Mouse (Mus musculus) kidney, postnatal 4 days (tissue): Measurements from ENCODE around the gene Gnb5.

Experiments
- DNase-seq, 2 experiments: peaks; one replicate each; pipeline ENCODE4 v3.0.0; 2021; ENCODE audit warnings: mixed read lengths in 2 of 2

Gene Gnb5

DNA sequence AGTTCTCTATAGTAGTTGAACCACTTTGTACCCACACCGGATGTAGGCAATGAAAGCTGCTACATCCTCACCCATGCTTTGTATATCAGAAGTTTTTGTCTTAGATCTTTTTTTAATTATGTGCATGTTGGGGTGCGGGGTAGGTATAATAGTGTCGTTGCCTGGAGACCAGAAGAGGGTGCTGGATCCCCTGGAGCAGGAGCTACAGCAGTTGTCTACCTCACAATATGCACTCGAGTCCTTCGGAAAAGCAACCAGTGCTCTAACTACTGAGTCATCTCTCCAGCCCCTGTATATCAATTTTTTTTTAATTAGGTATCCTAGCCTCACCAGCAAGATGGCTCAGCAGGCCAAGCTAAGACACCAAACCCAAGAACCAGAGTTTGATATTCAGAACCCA is 927 bp downstream of the Gnb5 start:
- DNase-seq, result no peak

DNA sequence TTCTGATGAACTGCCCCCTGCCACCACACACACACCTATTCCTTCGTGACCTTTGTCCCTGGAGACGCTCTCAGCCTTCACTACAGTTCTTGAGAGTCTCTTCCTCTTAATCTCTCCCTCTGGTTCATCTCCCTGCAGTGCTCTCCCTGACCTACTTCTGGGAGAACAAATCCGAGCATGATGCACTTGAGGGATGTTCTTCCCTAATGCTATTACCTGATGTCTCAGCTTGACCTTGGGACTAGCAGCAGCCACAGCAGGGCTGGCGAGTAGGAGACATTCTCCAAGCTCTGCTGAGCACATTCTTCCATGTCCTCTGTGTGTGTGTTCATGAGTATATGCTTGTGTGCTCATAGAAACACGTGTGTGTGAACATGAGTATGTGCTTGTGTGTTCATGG is 2.5 kb downstream of the Gnb5 start:
- DNase-seq, result no peak

DNA sequence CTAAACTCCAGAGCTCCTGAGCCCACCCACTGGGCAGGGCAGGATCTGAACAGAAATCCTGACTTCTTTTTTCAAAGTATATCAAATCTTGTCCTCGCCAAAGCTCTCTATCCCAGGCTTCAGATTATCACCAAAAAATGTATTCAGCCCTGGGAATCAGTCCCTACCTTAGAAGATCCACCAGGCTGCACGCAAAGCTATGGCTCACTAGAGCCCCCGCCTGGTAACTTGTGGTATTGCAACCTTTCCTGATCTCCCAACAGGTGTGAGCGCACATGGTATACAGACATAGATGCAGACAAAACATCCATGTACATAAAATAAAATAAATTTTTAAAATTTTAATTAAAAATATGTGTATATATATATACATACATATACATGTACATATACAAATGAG is 5.9 kb downstream of the Gnb5 start:
- peak; percentile 88 to 90 for DNase-seq

DNA sequence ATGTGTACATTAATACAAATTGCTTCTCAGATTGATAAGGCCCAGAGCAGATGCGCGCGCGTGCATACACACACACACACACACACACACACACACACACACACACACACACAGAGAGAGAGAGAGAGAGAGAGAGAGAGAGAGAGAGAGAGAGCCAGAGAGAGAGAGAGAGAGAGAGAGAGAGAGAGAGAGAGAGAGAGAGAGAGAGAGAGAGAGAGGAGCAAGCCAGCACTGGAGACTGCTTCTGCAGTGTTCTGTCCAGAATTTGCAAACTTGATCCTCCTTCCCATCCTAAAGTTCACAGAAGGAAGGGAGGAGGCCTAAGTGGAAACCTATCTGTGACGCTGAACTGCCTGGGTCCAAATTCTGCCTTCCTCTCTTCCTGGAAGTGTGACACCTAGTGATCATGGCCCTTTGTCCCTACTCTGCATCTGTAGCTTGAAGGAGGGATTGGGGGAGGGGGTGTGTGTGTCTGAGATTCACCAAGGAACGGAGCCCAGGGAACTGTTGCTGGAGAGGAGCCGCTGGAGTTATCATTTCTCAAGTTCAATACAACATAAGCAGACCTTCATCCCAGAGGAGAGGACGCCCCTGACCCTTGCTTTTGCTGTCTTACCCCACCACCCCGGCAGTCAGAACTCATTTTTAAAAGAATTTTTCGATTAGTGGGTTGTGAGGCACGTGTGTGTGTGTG is 7.2 kb downstream of the Gnb5 start:
- peak in 1 of 2 experiments; percentile 14 for DNase-seq

DNA sequence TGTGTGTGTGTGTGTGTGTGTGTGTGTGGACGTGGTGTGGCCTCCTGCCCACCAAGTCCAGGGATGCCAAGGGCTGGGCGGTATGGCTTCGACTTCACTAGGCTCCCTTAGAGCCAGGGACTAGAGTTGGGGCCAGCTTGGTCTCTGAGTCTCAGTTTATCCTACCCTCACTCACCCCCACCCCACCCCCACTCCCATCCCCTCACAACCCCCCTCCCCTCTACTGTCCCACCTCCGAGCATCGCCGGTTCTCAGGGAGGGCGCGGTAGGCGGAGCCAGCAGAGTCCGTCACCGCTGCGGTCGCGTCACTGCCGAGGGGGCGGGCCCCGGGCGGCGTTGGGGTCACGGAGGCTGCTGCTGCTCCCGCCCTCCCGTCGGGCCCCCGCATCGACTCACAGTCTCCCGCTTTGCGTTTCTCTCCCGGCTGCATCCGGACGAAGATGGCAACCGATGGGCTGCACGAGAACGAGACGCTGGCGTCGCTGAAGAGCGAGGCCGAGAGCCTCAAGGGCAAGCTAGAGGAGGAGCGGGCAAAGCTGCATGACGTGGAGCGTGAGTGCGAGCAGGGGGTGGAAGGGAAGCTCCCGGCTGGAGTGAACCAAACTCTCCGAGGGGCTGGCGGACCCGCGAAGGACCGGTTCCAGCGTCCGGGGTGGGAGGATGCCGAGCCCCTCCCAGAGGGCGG is 7.9 kb downstream of the Gnb5 start:
- peak; percentile 86 to 89 for DNase-seq

DNA sequence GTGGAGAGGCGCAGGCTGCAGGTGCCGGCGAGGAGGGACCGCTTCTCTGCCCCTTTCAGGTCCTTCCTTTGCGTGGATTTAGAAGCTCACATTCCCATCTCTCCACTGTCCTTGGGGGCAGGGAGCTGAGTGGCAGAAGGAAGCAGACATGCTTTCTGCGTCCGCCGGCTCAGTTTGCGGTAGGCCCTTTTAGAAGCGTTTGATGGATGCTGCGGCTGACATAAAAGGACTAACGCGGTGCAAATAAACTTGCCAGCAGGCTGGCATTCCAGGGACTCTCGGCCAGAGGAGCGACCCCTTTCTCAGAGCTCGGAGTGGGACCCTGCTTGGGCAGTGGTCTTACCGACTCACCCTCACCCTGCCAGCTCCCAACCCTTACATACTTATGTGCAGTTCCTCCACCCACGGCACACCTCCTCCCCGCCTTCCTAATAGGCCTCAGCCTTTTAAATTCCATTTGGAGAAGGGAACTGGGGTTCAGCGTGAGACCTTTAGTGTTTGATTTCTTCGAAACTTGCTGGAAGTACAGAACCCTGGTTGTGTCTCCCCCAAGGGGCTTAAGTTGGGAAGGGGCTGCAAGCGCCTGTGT is 8.5 kb downstream of the Gnb5 start:
- no peak for DNase-seq

DNA sequence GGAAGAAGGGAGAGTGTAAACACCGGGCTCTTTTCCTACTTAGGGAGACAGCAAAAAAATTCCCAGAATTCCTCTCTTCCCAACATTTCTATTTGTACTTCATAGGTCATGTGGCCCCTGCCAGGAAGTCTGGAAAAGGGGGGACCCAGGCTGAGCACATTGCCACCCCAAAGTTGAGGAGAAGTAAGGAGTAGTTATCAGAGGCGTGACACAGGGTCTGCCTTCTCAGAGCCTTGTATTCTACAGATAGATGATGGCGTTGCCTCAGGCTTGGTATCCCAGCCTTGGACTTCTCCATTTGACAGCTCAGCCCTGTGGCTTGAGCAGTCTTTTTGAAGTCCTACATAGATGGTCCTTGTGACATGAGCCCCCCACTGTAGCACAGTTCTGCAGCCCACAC is 9.2 kb downstream of the Gnb5 start:
- no peak for DNase-seq

DNA sequence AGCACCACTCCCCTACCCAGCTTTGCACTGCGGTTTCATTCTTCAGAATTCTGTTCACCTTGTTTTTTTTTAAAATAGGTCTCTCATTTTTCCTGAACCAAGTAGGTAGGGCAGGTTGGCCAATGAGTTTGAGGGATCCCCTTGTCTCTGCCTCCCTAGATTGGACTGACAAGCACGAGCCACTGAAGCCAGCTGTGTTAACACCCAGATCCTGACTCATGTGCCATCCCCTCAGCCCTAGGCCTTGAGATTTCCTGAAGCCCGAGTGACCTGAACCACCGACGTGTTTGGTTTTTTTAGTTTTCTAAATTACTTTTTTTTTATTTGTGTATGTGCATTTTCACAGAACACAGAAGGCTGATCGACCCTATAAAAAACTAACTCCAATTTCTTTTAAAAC is 10.7 kb downstream of the Gnb5 start:
- no peak for DNase-seq

DNA sequence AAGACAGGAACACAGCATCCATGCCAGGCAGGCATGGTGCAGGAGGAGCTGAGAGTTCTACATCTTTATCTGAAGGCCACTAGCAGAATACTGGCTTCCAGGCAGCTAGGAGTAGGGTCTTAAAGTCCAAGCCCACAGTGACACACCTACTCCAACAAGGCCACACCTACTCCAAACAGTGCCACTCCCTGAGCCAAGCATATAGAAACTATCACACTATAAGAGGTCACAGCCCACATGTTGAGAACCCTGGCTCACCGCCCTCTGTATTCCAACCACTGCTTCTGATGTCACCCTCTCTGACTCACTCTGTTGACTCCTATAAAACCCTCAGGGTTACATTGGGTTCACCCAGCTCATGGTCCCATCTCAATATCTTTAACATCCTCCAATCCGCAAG is 12.1 kb downstream of the Gnb5 start:
- DNase-seq, result no peak

DNA sequence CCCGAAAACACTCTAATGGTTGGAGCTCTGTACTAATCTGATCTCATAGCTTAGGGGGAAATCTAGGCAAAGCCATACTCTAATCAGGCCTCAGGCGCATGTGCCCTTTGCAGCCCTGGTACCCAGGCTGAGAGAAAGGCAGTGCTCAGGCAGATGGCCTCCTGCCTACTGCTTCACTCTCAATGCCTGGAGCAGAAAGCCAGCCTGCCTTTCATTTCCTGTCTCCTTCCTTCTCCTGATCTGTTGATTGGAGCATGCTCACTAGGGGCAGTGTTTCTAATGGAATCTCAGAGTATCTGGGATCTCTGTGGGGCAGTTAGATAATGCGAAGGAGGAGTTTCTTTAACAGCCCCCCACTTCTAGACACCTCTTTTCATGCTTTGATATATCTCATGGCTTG is 13.3 kb downstream of the Gnb5 start:
- no peak for DNase-seq

DNA sequence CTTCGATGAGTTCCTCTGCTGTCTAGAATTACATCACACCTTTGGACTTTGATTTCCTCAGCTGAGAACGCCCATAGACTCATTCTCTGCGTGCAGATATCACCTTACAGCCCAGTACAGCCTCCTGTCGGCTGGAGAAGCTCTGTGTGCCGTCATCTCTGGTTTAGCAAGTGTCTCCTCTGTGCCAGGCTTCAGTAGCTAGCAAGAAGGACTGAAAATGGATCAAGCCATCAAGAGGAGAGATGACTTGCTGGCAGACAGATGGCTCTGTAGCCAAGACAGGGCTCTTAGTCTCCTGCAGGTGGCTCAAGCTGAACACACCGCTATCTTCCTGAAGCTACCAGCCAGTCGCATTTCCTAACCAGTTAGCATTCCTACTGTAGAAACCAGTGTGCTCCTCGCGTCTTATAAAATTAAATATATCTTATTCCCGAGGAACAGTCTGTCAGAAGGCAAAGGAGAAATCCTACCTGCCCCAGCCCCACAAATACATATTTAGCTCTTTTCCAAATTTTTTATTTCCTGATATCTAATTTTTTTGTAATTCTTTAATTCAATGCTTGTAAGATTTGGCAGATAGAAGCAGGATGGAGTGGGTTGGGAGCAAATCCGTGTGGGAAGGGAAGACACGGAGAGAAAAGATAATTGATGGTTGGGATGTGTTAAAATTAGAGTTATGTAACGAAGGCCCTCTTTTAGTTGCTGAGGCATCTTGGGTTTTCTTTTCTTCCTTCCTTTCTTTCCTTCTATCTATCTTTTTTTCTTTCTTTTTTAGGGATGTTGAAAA is 16.2 kb downstream of the Gnb5 start:
- no peak for DNase-seq

DNA sequence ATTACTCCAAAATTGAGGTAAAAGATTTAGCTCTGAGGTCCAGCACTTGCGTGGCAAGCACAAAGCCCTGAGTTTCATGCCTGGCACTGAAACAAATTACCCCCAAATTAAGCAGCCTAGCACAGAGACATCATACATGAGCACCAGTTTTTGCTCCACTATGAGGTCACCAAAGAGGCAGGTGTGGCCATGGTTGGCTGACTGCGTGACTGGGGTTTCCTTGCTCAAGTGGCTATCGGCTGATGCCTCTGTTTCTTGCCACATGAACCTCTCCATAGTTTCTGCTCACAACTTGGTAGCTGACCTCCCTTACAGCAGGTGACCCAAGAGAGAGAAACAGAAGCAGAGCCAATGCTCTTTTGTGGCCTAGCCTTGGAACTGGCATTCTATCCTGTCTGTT is 22.0 kb downstream of the Gnb5 start:
- no peak for DNase-seq

DNA sequence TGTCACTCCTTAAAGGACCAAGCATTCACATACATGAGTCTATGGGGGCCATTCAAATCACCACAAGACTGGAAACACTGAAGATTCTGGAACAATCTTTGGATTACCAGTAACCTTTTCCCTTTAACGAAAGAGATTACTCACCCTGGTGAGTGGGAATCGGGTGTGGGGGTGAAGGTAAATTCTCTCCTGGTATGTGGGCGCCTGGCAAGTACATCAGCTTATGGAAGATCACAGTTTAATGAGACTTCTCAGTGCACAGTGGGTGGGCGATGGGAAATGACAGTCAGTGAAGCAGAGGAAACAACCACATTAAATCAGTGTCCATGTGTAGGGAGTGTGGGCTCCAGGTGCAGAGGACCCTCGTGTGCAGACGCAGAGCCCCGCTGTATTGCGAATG is 24.7 kb downstream of the Gnb5 start:
- no peak for DNase-seq

DNA sequence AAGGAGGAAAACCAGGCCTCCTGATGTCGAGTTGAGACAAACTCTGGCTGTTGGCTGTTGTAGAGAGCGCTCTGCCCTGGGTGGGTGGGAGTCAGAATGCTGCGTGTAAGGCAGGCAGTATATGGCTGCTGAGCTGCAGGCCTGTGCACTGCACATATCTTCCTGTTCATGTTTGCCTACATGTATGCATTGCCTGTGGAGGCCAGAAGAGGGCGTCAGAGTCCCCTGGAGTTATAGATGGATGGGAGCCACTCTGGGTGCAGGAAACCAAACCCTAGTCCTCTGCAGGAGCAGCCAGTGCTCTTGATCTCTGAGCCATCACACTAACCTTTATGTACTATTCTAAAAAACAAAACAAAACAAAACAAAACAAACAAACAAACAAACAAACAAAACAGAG is 28.4 kb downstream of the Gnb5 start:
- no peak for DNase-seq

DNA sequence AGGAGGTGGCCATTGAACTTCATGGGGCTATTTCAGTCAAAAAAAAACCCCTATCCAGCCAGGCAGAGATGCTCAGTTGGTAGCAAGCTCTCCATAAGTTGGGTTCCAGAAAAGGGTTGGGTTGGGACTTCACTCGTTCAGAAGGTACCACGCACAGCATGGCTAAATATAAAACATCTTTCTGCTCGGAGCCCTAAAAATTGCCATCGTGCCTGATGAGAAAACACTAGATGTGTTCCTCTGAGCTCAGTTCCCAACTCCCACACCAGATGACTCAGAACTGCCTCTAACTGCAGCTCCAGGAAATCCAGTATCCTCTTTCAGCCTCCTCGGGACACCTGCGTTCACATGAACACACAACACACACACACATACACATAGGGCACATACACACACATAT is 31.9 kb downstream of the Gnb5 start:
- DNase-seq, result no peak

DNA sequence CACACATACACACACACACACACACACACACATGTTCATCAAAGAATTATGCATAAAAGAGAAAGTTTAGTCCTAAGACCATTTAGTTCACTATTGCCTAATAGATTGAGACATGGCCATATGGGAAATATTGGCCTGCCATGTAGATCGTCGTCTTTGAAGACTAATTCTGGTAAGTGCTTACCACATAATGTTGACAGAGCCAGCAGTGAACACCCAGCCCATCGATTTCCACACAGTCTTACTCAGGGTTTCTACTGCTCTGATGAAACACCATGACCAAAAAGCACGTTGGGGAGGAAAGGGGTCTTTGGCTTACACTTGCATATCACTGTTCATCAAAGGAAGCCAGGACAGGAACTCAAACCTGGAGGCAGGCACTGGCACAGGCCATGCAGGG is 36.3 kb downstream of the Gnb5 start:
- no peak for DNase-seq

DNA sequence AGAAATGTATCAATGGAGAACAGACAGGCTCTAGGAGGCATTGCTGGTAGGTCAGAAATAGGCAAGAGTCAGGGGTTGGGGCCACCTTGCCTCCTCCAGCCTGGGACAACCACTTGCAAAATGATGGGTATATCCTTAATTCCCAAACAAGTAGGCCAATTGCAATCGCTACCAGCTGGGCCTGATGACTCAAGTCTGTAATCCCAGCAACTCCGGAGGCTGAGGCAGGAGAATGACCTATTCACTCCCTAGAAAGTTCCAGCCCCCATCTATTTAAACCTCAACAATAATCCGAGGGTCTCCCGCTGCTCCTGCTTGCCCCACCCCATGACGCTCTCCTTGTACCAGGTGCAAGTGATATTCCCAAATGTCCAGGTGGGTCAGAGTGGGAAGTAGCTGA is 41.4 kb downstream of the Gnb5 start, which contains the start of gene Bcl2l10:
TSS of gene Bcl2l10 (plus strand) at position 301 of the 400 bp plus-strand sequence.
- no peak for DNase-seq

DNA sequence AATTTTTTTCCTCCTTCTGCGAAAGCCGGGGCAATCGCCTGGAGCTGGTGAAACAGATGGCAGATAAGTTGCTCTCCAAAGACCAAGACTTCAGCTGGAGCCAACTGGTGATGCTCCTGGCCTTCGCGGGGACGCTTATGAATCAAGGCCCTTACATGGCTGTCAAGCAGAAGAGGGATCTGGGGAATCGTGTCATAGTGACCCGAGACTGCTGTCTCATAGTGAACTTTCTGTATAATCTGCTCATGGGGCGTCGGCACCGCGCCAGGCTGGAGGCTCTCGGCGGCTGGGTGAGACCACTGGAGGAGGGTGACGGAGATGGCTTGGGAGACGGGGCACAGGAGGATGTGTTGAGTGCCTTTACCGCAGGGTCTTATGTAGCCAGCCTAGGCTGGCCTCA is 42.0 kb downstream of the Gnb5 start:
- DNase-seq, result no peak

DNA sequence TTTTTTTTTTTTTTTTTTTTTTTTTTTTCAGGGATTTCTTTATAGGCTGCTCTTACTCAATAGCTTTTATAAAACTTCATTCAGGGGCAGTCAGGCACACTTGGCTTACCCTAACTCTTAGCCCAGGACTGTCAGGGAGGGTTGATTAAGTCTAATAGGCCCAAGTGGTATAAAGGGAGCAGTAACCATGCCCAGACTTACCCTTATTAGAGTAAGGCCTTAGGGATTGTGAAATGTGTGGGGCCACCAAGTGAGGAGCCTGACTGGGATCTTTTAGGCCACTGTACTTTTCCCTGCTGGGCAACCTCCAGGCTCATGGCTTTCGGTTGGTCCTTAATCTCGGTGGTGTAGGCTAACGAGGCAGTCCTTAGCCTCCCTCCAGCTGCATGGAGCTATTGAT is 42.6 kb downstream of the Gnb5 start:
- no peak for DNase-seq

DNA sequence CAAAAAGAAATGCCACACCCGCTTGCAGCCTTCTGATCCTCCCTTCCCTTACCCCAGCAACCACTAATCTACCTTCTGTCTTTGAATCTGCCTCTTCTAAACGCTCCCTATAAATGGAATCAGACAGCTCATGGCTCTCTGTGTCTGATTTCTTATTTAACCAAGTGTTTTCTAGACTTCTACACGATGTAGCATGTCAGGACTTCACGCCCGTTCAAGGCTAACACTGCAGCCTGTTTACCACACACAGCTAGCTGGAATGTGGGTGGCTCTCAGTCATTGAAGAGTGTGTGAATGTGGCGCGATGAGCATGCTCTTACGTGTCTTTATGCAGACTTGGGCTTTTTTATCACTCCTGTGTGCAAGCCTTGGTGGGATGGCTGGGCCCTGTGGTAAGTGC is 47.0 kb downstream of the Gnb5 start:
- DNase-seq, result no peak

DNA sequence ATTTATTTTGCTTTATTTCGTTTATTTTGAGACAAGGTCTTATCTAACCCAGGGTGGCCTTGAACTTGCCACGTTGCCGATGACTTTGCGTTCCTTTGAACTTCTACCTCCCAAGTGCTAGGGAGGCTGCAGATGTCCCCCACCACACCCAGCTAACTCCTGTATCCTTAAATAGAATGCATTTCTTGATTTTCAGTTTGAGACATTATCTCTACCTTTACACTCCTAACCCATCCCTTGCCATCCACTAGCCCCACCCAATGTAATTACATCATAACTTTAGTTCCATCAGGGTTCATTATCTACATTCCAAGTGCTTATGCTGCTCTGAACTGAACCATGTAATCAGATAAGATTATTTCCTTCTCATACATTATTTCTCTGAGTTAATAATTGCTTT is 49.7 kb downstream of the Gnb5 start:
- DNase-seq, result no peak

DNA sequence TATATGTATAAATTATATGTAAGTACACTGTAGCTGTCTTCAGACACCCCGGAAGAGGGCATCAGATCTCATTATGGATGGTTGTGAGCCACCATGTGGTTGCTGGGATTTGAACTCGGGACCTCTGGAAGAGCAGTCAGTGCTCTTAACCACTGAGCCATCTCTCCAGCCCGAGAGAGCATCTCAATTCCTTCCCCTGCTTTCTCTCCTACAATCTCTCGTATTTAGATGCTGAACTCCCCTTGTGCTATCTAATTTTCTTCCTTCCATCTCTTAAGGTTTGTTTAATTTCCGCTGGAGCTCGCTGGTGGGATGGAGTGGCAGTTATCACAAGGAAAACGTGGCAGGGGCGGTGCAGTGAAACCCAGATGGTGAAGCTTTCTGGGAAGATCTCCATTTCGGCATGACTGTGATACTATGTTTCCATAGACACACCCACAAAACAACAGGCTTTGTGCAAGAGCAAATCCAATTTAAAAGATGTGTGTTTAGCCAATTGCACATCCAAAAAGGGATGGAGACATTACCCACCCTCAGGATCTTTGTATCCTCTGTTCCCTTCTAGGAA is 51.1 kb downstream of the Gnb5 start:
- no peak for DNase-seq

DNA sequence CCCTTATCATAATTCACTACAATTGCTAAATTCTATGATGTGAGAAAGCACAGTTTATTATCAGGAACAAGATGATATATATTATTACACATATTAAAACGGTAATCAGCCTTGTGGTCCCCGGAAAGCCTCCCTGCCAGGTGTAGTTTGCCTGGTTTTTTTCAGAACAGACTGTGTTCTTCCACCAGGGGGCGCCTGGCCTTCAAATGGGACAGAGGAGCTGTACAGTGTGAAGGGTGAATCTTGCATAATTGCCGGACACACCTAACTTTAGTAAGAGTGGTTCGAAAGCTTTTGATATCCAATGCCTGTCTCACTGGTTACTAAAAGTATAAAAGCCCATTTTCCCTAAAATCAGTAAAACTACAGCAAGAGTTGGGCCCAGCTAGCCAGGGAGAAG is 55.6 kb downstream of the Gnb5 start:
- DNase-seq, result peak; percentile 87 to 89
